Mouse (Mus musculus) frontal cortex, adult (tissue): ENCODE measurements around the gene B230104I21Rik.

ENCODE experiments used
- ATAC-seq: cut with Nextera tagmentation; 2 replicates; pipeline ENCODE4 v1.9.2; 2017; ENCODE audit warnings: mild to moderate bottlenecking, moderate library complexity, mixed read lengths; ENCODE audit not compliant: low TSS enrichment

The B230104I21Rik gene

DNA sequence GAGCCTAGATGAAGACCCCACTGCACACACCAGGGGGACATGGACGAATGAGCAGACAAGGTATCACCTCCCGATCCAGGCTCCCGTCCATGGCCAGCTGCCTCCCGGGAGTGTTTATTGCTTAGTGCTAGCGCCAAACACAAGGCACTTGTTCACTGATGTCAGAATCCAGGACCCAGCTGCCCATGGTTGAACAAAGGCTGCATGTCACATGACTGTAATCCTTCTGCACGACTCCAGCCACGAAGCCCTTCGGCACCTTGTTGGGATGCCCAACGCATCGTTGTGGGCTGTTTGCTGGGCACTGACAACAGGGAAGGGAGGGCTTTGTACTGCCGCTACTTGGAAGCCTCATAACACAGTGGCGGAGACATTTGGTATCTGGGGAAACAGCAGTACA is at the start of gene B230104I21Rik:
TSS of gene B230104I21Rik (plus strand) at position 367 of the 400 bp plus-strand sequence.
- peak; percentile 69 for ATAC-seq

DNA sequence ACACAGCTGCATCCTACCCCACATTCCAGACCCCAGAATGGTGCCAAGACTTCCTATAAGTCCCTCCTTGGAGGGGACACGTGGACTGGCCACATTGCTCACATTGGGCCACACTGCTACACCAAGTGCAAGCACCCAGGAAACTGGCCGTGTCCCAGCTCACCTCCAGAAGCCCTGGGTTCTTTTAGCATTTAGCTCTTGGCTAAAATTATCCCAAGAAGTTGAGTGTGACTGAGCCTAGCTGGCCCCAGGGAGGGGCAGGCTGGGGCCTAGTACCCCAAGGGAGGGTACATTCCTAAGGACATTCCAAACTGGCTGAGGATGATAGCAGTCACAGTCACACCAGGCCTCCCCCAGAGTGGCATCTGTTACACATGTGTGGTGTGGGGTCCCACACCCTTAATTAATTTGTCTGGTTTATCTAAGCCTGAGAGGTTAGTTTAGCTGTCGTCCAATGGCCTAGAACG is 42.2 kb upstream of the B230104I21Rik start:
- ATAC-seq = no peak

GRCm38 (mm10) chr4:154294262-154294731 is 41.6 kb upstream of the B230104I21Rik start:
- ATAC-seq = no peak

GRCm38 (mm10) chr4:154297761-154298160 is 38.2 kb upstream of the B230104I21Rik start:
- no peak for ATAC-seq

DNA sequence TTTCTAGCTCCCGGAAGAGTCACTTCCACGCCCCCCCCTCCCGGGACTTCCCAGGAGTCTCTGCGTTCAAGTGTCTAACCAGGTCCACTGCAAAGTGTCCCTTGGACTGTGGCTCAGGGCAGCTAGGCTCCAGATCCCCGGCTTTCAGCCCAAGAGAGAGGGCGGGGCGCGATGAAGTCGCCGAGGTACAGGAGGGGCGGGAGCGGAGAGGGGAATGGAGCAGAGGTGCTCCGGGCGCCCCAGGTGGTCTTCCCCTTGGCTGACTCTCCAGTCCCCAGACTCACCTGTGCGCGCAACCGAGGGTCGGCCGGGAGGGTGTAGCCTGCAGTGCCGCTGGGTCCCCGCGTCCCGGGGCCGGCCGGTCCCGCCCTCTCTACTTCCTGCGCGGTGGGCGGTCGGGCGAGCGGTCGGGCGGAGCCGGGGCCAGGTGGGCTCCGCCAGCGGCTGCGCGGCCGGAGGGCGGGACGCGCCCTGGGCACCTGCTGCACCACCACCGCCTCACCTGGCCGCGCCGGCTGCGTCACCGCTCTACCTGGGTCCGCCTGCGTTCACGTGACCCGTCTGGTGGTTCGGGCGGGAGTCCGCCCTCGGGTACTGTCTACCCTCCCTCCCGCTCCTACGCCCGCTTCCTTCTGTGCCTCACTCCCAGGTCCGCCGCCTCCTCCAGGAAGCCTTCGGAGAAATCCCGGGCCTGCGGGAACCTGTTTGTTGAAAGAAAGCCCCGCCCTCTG is 36.2 kb upstream of the B230104I21Rik start:
- ATAC-seq = no peak

DNA sequence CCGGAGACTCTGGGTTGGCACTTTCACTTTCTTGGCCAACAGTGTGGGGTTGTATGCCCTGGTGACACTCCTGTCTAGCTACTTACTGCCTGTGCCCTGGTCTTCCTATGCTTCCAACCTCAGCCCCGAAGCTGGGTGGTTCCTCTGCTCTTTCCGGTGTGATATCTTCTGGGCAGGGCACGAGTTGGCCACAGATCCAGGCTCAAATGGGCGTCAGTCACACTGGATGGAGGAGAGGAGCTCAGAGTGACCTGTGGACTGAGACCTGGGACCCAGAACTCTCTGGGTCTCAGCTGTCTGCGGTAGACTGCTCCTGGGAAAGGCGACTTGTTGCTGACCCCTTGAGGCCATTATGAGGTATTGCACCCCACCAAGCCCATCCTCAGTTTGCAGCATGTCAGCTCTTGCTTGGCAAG is 34.5 kb upstream of the B230104I21Rik start, which contains the start of gene Arhgef16:
TSS of gene Arhgef16 (minus strand) at position 211 of the 416 bp plus-strand sequence.
- ATAC-seq = peak; percentile 50; the same call in 1 of the 2 replicates

DNA sequence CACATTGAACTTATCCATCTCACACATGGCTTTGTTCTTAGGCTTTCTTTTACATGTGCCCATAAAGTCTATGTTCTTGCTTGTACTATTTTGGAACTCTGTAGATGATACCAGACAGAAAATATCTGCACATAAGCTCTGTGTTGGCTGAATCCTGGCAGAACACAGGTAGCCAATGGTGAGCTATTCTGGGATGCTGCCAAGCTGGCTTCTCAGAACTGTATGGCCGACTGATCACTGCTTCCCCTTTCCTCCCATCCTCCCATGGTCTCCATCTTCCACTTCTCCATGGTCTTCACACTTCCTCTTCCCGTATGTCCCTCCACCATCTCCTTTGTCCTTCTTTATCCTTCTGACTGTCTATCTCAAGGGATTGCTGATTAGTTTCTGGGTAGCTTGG is 26.8 kb upstream of the B230104I21Rik start:
- no peak for ATAC-seq

- no peak for ATAC-seq
These were observed 25.2 kb upstream of the B230104I21Rik start for GRCm38 (mm10) chr4:154310576-154311262.

GRCm38 (mm10) chr4:154312143-154312812 is 23.6 kb upstream of the B230104I21Rik start:
- no peak for ATAC-seq

DNA sequence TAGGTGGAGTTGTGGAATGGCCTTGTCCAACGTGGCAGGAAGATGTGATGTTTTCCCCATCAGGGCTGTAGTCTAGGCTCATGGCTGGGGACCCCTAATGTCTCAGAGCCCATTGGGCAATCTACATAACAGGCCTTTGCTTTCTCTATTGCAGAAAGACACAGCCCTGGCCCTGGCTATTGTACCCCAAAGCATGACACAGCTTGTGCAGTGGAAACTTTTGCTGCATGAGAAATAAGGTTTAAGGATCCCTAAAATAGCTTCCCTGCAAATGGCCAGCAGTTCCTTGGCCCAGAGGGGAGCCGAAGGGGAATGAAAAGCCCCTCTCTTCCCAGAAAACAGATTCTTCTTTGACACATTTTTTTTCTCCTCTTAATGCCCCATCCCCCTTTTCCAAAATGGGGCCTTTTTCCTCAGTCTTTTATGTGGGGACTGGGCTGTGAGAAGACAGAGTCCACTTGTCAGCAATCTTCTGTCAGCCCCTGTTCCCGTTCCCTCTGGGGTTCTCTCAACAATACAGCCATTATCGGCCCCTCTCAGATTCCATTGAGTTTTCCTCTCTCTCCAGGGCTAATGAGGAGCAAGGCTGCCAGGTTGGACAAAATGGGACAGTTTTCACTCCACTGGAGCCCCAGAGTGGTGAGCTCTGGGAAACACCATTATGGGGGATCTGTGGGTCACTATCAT is 22.8 kb upstream of the B230104I21Rik start:
- peak; percentile 69 for ATAC-seq

DNA sequence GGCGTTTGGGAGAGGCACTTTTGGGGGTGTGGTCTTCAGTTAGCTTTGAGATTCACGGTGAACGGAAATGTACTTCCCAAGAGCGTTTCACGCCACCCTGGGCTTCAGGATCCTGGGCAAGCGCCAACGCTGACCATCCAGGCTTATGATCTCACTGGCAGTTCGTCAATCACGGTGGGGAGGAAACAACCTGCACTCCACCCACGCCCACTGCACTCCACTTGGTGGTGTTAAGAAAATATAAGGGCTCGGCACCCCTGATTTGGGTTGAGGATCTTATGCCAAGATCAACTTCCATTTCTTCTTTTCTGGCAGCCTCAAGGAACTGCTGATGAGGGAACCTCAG is 22.3 kb upstream of the B230104I21Rik start:
- no peak for ATAC-seq

DNA sequence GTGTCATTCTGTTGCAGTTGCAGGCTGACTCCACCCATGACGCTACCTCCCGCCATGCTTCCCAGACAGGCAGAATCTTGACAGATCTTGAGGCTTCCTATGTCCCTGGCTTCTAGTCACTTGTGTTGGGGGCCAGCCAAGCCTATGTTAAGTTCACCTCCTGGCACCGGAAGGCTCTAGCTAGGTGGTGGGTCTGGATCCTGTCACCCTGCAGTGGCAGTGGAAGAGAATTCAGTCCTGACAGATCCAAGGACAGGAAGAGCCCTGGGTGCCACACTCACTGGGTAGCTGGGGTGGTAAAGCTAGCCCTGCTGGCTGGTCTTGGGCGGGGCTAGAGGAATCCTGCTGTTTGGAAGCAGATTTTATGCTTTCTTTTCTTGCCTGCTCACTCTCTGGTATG is 10.5 kb upstream of the B230104I21Rik start:
- ATAC-seq = no peak

- ATAC-seq = no peak
These were observed 7.5 kb upstream of the B230104I21Rik start for GRCm38 (mm10) chr4:154328431-154328830.

DNA sequence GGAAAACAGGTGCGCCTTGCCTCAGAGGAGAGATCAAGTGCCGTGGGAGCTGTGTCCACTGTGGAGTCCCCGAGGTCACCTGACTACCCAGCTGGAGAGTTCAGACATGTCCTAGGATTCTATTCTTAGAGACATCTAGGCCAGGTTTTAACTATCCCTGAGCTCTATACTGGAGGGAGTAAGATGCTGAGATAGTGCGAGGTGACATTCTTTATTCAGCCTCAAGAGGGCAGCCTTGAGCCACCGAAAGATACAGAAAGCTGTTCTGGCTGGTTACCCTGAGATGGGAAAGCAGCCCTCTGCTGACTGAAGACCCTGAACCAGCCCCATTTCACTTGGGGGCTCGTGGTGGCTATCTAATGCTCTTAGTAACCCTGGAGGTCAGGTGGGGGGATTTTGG is 7.1 kb upstream of the B230104I21Rik start:
- ATAC-seq = peak; percentile 74; the same call in 1 of the 2 replicates

DNA sequence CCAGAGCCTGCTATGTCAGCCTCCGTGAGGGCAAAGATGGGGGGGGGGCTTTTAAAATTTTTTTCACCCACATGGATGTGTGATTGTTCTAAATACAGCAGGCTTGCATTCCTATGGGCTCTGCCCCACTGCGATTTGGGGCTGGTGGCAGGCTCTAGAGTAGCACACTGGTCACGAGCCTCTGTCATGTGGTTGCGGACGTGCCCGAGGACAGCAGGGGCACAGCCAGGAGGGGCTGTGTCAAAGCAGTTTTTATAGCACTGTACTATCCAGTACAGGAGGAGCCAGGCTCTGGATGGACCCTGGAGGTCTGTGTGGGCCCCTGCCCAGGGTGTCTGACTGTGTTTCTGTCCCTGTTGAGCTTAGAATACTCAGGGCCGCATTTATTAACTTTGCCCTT is 5.9 kb upstream of the B230104I21Rik start:
- ATAC-seq = no peak

- ATAC-seq = no peak
These were observed 4.7 kb upstream of the B230104I21Rik start for GRCm38 (mm10) chr4:154331271-154331670.

DNA sequence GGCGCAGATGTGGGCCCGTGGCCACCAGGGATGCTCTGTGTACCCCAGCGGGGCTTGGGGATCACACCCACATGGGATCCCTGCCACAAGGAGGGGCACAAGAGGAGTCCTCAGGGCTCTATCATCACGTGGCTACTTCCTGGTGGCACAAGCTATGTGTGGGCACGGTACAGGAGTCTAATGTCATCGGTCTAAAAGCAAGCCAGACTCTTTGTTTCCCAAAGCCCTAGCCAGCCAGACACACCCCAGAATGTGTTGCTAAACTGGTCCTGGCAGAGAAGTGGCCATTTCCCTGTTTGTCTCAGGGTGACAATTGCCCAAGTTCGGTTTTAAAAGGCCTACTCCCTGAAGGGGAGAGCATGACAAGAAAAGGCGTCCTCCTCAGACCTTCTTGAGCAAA is 2.6 kb upstream of the B230104I21Rik start:
- ATAC-seq = no peak

GRCm38 (mm10) chr4:154334699-154335402 is 1.1 kb upstream of the B230104I21Rik start:
- ATAC-seq = no peak

DNA sequence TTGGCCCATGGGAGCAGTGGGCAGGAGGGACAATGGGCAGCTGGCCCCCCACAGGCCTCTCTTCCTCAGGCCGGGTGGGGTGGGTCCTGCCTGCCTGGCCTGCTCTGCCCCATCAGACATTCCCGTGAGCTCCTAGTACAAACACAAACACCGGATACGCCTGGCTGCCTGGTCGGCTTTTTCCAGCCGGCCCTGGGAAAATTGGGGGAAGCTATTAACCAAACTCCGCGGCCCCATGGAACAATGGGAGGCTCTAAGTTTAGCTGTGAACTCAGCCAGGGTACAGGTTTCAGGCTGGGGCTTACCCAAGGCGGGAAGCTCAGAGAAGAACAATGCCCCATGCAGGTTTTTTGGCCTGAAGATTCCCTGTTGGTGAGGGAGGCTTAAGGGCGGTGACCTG is 723 bp downstream of the B230104I21Rik start:
- no peak for ATAC-seq

DNA sequence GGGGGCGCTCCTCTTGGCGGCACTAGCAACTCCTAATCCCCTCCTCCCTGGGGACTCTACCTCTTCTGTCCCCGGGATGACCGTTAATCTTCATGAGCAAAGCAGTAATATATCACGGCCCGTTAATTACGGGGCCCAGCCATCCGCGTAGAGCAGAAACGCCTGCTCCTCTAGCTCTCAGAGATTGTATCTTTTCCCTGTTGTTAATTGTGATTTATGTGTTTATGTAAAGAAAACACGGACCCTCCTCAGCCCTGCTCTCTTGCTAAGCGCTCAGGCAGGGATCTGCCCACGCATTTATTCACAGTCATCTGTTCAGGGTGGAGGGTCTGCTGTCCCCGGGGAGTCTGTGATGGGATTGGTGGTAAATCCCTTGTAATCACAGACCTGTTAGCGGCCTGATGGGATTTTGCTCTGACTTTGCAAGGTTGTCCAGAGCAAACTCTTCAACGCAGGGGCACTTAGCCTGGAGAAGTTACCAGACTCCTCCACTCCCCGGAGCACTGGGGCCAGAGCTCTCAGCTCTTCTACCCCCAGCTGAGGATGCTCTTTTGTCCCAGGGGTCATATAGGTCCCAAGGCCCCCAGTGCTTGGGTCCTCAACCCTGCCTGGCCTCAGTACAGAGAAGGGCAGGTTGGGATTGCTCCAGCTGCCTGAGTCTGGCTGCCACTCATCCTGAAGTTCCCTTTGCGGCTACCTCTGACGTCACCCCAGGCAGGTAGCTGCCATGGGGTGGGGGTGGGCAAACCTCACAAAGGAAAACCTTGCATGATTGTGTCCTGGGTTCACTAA is 11.0 kb downstream of the B230104I21Rik start:
- no peak for ATAC-seq
